Mouse (Mus musculus) heart, postnatal 0 days (tissue): Measurements from ENCODE around the gene Lrit3.

Source experiments
- CTCF ChIP-seq: IDR thresholded peaks from 2 replicates; pipeline ENCODE4 v1.5.1; 2016; ENCODE audit warnings: antibody characterized with exemption, control low read depth, low read depth
- EP300 ChIP-seq: IDR thresholded peaks from 2 replicates; pipeline ENCODE4 v1.6.1; 2016; ENCODE audit warnings: antibody characterized with exemption, low read depth

GRCm38 (mm10) chr3:129771210-129771609 is 32.6 kb downstream of the Lrit3 start:
- TF ChIP-seq CTCF (no peak), EP300 (no peak)
